Mouse (Mus musculus): Measurements from ENCODE around the gene Atp2b1. TPM values are rescaled to one million over a fixed set of nuclear protein-coding genes. Genes with fewer than 3 reads are reported as not detected.

Atp2b1 gene
- total and polyA plus RNA-seq, 3 experiments: 18.5 to 160 (median 65.1) TPM

DNA sequence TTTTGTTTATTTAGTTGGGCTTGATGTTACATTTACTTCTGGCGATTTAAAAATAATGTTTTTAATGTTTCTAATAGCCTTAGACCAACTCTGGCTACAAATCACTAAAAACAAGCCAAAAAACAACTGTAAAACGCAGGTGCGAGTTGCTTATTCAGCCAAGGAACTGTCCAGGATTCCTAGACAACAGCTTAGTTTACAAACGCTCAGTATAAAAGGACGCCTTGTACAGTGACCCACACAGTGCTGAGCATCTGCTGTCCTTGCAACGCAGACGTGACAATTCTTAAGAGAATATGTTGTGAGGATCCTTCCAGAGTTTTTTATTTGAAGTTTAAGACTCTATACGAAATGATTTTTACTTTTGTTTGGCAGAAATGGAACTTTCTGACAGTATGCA, 28.8 kb downstream of the Atp2b1 start:
- peaks cover 48% of the 10 kb centered on the region for H3K4me1 ChIP-seq (ENCODE audit: insufficient read depth, low read depth, low read length)

DNA sequence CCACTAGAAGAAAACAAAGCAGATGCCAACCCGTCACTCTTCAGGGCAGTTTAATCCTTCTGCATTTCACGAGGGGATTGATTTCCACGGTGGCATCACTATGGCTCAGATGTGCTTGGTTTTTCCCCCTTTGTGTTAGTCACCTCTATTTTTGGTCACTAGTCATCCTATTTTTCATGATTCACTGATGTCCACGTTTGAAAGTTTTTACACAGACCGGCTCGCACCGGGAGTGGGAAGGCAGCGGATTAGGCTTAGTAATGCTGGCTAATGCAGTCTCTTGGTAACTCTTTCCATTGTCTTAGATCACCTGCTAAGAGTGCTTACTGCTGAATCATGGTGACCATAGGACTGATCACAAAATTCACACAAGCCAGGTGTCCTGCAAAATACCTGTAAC, 29.7 kb downstream of the Atp2b1 start:
- TF ChIP-seq CTCF (IDR thresholded peaks at IDR 0.05; ENCODE audit: low read depth, low read length) (no peak), GATA2 (IDR thresholded peaks at IDR 0.05; ENCODE audit: borderline replicate concordance, low read depth, low read length) (no peak), POLR2AphosphoS5 (IDR thresholded peaks at IDR 0.05; ENCODE audit: insufficient replicate concordance, low read depth, low read length) (no peak), TAL1 (conservative IDR thresholded peaks at IDR 0.05; ENCODE audit: low read depth, low read length) (no peak), GATA1 (IDR thresholded peaks at IDR 0.05; ENCODE audit: borderline replicate concordance, low read length) (no peak)
- no peaks in the 10 kb centered on the region for H3K27me3 ChIP-seq (ENCODE audit: insufficient read depth, low read length)
- peaks cover 39% of the 10 kb centered on the region for H3K36me3 ChIP-seq (replicated peaks)
- H3K4me1 ChIP-seq (ENCODE audit: insufficient read depth, low read depth, low read length): peaks cover 54% of the 10 kb centered on the region
- no peak for DNase-seq (ENCODE audit: low spot score)
- no peak overlapping the region for H3K4me3 ChIP-seq (ENCODE audit: low read depth, low read length)
- no peaks in the 10 kb centered on the region for H3K9me3 ChIP-seq (replicated peaks)
- no peak for ATAC-seq (ENCODE audit: extremely low read depth, insufficient number of reproducible peaks, low FRiP score, poor library complexity, severe bottlenecking)

More for the DNA sequence above, 28.8 kb downstream of the Atp2b1 start:
- TF ChIP-seq CTCF (IDR thresholded peaks at IDR 0.05; ENCODE audit: low read depth, low read length) (no peak), GATA2 (IDR thresholded peaks at IDR 0.05; ENCODE audit: borderline replicate concordance, low read depth, low read length) (no peak), TAL1 (conservative IDR thresholded peaks at IDR 0.05; ENCODE audit: low read depth, low read length) (no peak), POLR2AphosphoS5 (IDR thresholded peaks at IDR 0.05; ENCODE audit: insufficient replicate concordance, low read depth, low read length) (no peak), GATA1 (IDR thresholded peaks at IDR 0.05; ENCODE audit: borderline replicate concordance, low read length) (no peak)
- H3K36me3 ChIP-seq (replicated peaks): peaks cover 44% of the 10 kb centered on the region
- DNase-seq (ENCODE audit: low spot score) (no peak), ATAC-seq (ENCODE audit: extremely low read depth, insufficient number of reproducible peaks, low FRiP score, poor library complexity, severe bottlenecking) (no peak)
- H3K27me3 ChIP-seq (ENCODE audit: insufficient read depth, low read length): no peaks in the 10 kb centered on the region
- no peak overlapping the region for H3K4me3 ChIP-seq (ENCODE audit: low read depth, low read length)
- H3K9me3 ChIP-seq (replicated peaks): no peaks in the 10 kb centered on the region

DNA sequence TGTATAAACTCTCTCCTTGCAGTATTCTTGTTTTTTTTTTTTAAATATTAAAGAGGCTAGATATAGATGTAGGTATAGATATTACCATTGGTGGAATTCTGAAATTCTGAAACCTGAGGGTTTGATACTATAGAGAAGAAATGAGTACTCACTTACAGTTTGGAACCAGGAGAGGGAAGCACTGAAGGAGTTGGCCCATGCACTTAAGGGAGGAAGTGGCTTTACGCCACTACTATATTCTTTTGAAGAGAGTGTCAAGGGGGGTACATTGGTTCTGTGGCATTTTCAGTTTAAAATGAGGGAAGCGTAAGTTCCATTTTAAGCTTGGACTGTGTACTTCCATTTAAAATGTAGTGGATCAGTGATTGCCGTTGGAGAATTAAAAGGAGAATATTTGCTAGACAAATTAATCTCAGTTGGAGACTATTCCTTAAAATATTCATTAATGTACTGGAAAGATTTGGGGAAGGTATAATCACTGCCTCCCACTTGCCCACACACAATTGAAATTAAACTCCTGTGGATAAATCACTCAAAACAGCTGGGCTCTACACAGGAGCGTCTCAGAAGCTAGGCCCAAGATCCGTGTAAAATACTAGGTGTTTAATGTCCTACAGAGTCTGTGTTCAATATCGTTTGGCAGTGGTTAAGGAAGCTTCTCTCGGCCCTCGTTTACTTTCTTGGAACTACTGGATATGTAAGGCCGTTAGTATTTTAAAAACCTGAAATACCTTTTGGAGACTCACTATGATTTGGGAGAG, 32.0 kb downstream of the Atp2b1 start:
- TF ChIP-seq GATA2 (IDR thresholded peaks at IDR 0.05; ENCODE audit: borderline replicate concordance, low read depth, low read length) (no peak), GATA1 (IDR thresholded peaks at IDR 0.05; ENCODE audit: borderline replicate concordance, low read length) (no peak), TAL1 (conservative IDR thresholded peaks at IDR 0.05; ENCODE audit: low read depth, low read length) (no peak), CTCF (IDR thresholded peaks at IDR 0.05; ENCODE audit: low read depth, low read length) (no peak), POLR2AphosphoS5 (IDR thresholded peaks at IDR 0.05; ENCODE audit: insufficient replicate concordance, low read depth, low read length) (no peak)
- no peak overlapping the region for H3K4me3 ChIP-seq (ENCODE audit: low read depth, low read length)
- no peak for DNase-seq (ENCODE audit: low spot score)
- H3K4me1 ChIP-seq (ENCODE audit: insufficient read depth, low read depth, low read length): peaks cover 70% of the 10 kb centered on the region
- H3K9me3 ChIP-seq (replicated peaks): no peaks in the 10 kb centered on the region
- no peak for ATAC-seq (ENCODE audit: extremely low read depth, insufficient number of reproducible peaks, low FRiP score, poor library complexity, severe bottlenecking)
- no peaks in the 10 kb centered on the region for H3K27me3 ChIP-seq (ENCODE audit: insufficient read depth, low read length)
- peaks cover 26% of the 10 kb centered on the region for H3K36me3 ChIP-seq (replicated peaks)

DNA sequence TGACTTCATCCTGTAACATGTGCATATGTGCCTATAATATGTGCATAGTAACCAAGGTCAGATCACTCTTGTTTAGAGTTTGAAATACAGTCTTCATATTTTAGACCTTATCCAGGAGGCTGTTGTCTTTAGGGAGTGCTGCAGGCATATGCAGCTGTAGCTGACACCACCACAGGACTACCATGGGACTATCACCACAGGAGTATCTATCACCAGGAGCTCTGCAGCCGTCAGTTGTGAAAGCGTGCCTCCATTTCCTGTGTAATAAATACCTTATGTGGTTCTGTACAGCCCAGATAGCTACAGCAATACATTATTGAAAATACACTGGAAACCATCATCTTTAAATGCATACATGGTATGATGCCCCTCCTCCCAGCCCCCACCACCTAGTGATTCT, 33.0 kb downstream of the Atp2b1 start:
- DNase-seq (ENCODE audit: low spot score) (no peak), ATAC-seq (ENCODE audit: extremely low read depth, insufficient number of reproducible peaks, low FRiP score, poor library complexity, severe bottlenecking) (no peak)
- TF ChIP-seq CTCF (IDR thresholded peaks at IDR 0.05; ENCODE audit: low read depth, low read length) (no peak), TAL1 (conservative IDR thresholded peaks at IDR 0.05; ENCODE audit: low read depth, low read length) (no peak), GATA1 (IDR thresholded peaks at IDR 0.05; ENCODE audit: borderline replicate concordance, low read length) (no peak), GATA2 (IDR thresholded peaks at IDR 0.05; ENCODE audit: borderline replicate concordance, low read depth, low read length) (no peak)
- no peaks in the 10 kb centered on the region for H3K27me3 ChIP-seq (ENCODE audit: insufficient read depth, low read length)
- H3K4me3 ChIP-seq (ENCODE audit: low read depth, low read length): no peak overlapping the region
- peaks cover 71% of the 10 kb centered on the region for H3K4me1 ChIP-seq (ENCODE audit: insufficient read depth, low read depth, low read length)
- peaks cover 26% of the 10 kb centered on the region for H3K36me3 ChIP-seq (replicated peaks)
- H3K9me3 ChIP-seq (replicated peaks): no peaks in the 10 kb centered on the region

DNA sequence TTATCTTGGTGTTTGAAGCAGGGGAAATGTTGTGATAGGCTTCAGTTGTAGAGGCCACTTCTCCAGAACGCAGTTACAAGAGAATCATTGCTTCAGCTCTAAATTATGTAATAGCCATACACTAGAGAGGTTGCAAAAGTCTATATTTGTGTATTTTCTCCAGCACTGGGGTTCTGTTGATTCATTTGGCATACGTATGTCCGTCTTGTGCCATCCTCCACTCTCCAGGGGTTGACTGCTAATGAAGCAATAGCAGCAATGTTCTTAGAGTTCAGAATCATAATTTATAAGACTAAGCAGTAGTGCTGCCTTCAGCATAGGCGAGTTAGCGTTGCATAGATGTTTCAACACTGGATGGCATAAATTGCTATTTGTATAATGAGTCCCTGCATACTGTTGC, 33.9 kb downstream of the Atp2b1 start:
- Histone ChIP-seq H3K4me1 (ENCODE audit: insufficient read depth, low read depth, low read length) (peaks cover 68% of the 10 kb centered on the region), H3K4me3 (ENCODE audit: low read depth, low read length) (no peak overlapping the region), H3K9me3 (replicated peaks) (no peaks in the 10 kb centered on the region), H3K27me3 (ENCODE audit: insufficient read depth, low read length) (no peaks in the 10 kb centered on the region), H3K36me3 (replicated peaks) (peaks cover 23% of the 10 kb centered on the region)
- DNase-seq (ENCODE audit: low spot score): no peak
- ATAC-seq (ENCODE audit: extremely low read depth, insufficient number of reproducible peaks, low FRiP score, poor library complexity, severe bottlenecking): no peak
- no peak for TF ChIP-seq POLR2AphosphoS5 (IDR thresholded peaks at IDR 0.05; ENCODE audit: insufficient replicate concordance, low read depth, low read length)
- no peak for TF ChIP-seq GATA1 (IDR thresholded peaks at IDR 0.05; ENCODE audit: borderline replicate concordance, low read length)
- TF ChIP-seq TAL1 (conservative IDR thresholded peaks at IDR 0.05; ENCODE audit: low read depth, low read length): no peak
- no peak for TF ChIP-seq GATA2 (IDR thresholded peaks at IDR 0.05; ENCODE audit: borderline replicate concordance, low read depth, low read length)
- no peak for TF ChIP-seq CTCF (IDR thresholded peaks at IDR 0.05; ENCODE audit: low read depth, low read length)

DNA sequence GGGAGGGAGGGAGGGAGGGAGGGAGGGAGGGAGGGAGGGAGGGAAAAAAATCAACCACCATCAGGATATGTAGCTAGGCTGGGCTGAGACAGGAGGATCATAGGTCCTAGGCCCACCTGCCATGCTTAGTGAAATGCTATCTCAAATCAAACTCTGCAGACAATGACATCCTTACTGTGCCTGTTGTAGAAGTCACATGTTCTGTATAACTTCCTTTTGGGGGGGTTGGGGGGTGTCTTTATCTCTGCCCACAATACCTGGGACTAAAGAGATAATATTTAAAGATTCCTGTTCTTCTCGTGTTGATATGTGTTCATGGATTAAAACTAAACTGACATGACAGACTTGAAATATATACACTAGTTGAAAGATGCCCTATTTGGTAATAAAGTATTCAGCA, 35.5 kb downstream of the Atp2b1 start:
- TF ChIP-seq TAL1 (conservative IDR thresholded peaks at IDR 0.05; ENCODE audit: low read depth, low read length) (no peak; the same call in 1 of the 2 replicates), CTCF (IDR thresholded peaks at IDR 0.05; ENCODE audit: low read depth, low read length) (no peak), GATA2 (IDR thresholded peaks at IDR 0.05; ENCODE audit: borderline replicate concordance, low read depth, low read length) (no peak), GATA1 (IDR thresholded peaks at IDR 0.05; ENCODE audit: borderline replicate concordance, low read length) (no peak), POLR2AphosphoS5 (IDR thresholded peaks at IDR 0.05; ENCODE audit: insufficient replicate concordance, low read depth, low read length) (no peak)
- Histone ChIP-seq H3K9me3 (replicated peaks) (no peaks in the 10 kb centered on the region), H3K36me3 (replicated peaks) (peaks cover 21% of the 10 kb centered on the region), H3K4me3 (ENCODE audit: low read depth, low read length) (no peak overlapping the region), H3K4me1 (ENCODE audit: insufficient read depth, low read depth, low read length) (peaks cover 62% of the 10 kb centered on the region), H3K27me3 (ENCODE audit: insufficient read depth, low read length) (no peaks in the 10 kb centered on the region)
- peak; percentile 82 for ATAC-seq (ENCODE audit: extremely low read depth, insufficient number of reproducible peaks, low FRiP score, poor library complexity, severe bottlenecking)
- DNase-seq (ENCODE audit: low spot score): peak; percentile 12
